Mouse (Mus musculus): Measurements from ENCODE around the gene Otx2.

GRCm38 (mm10) chr14:48673541-48673940, at the start of gene Otx2:
- TF ChIP-seq CTCF (IDR thresholded peaks at IDR 0.05; ENCODE audit: low read depth, low read length) = no peak
- TF ChIP-seq EP300 (IDR thresholded peaks at IDR 0.05; ENCODE audit: insufficient read depth, low read depth, low read length) = no peak
- no peak for TF ChIP-seq POLR2A (IDR thresholded peaks at IDR 0.05; ENCODE audit: insufficient read depth, low read length)
